Mouse (Mus musculus) lung, embryonic 15.5 days (tissue): ENCODE results near the gene Car5a. TPM values are rescaled to one million over a fixed set of nuclear protein-coding genes. Genes with fewer than 3 reads are reported as not detected.

Experiments
- ATAC-seq: fragments of 200-750 bp; cut with Nextera tagmentation; 2 replicates; pipeline ENCODE4 v1.8.0; 2017; ENCODE audit warnings: moderate number of reproducible peaks, borderline replicate concordance; ENCODE audit not compliant: low FRiP score, low TSS enrichment; ENCODE audit errors: extremely low read depth
- H3K27ac ChIP-seq: fragments of 300-500 bp; sonication (generic); 2 replicates; pipeline ENCODE4 v1.5.1; 2015; ENCODE audit warnings: moderate library complexity, mild to moderate bottlenecking, inconsistent platforms
- H3K27me3 ChIP-seq: fragments of 300-500 bp; sonication (generic); 2 replicates; pipeline ENCODE4 v1.6.1; 2015; ENCODE audit warnings: inconsistent platforms
- H3K36me3 ChIP-seq: fragments of 300-500 bp; sonication (generic); 2 replicates; pipeline ENCODE4 v1.6.1; 2015; ENCODE audit warnings: inconsistent platforms
- H3K4me1 ChIP-seq: fragments of 300-500 bp; sonication (generic); 2 replicates; pipeline ENCODE4 v1.6.1; 2015; ENCODE audit warnings: inconsistent platforms
- H3K4me2 ChIP-seq: fragments of 300-500 bp; sonication (generic); 2 replicates; pipeline ENCODE4 v1.6.1; 2015; ENCODE audit warnings: inconsistent platforms, mild to moderate bottlenecking, moderate library complexity
- H3K4me3 ChIP-seq: fragments of 300-500 bp; sonication (generic); 2 replicates; pipeline ENCODE4 v1.5.1; 2015; ENCODE audit warnings: mild to moderate bottlenecking, inconsistent platforms
- H3K9ac ChIP-seq: fragments of 300-500 bp; sonication (generic); 2 replicates; pipeline ENCODE4 v1.6.1; 2015; ENCODE audit warnings: inconsistent platforms
- H3K9me3 ChIP-seq: fragments of 300-500 bp; sonication (generic); 2 replicates; pipeline ENCODE4 v1.6.1; 2016; ENCODE audit warnings: inconsistent platforms
- WGBS: fragments of 180-500 bp; shearing (Covaris S2); methylation state at CpG from one replicate; pipeline ENCODE4 v1.1.7; 2015; 5-methylcytosine and 5-hydroxymethylcytosine counted together
- polyA plus RNA-seq: library from polyadenylated mRNA; unstranded; fragments of >200 nt; fragmentation: Nextera tagmentation; extraction: Ambion mirVana; gene quantifications from 2 replicates; pipeline ENCODE4 v1.2.1, GENCODE M21; 2015

Car5a gene
- not detected in 2 replicates for polyA plus RNA-seq

DNA sequence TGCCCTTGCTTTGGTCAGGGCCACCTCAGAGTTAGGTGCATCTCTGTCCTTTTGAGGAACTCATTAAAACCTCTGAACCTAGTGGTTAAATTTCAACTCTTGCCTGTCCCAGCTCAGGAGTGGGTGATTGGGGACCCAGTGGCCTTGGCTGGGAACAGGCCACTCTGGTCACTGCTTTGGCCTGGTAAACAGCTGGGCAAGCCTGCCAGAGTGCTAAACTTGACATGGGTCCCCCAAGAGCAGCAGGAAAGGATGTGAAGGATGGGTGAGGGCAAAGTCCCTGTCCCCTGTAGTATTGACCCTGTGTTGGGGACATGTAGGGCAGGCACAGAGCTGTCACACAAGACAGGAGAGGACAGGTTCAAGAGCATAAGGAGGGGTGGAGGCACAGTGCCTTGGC is at the start of gene Car5a:
TSS of gene Car5a (minus strand) at position 74 of the 400 bp plus-strand sequence.
- no peak within 1 kb of the TSS for H3K9ac ChIP-seq
- H3K27me3 ChIP-seq: no peaks in the 10 kb centered on the region
- no peak within 1 kb of the TSS for H3K27ac ChIP-seq
- peaks cover 26% of the 10 kb centered on the region for H3K4me1 ChIP-seq
- H3K4me2 ChIP-seq: no peak within 1 kb of the TSS
- H3K4me3 ChIP-seq: no peak within 1 kb of the TSS
- ATAC-seq: no peak
- no peaks in the 10 kb centered on the region for H3K36me3 ChIP-seq
- no peaks in the 10 kb centered on the region for H3K9me3 ChIP-seq

DNA sequence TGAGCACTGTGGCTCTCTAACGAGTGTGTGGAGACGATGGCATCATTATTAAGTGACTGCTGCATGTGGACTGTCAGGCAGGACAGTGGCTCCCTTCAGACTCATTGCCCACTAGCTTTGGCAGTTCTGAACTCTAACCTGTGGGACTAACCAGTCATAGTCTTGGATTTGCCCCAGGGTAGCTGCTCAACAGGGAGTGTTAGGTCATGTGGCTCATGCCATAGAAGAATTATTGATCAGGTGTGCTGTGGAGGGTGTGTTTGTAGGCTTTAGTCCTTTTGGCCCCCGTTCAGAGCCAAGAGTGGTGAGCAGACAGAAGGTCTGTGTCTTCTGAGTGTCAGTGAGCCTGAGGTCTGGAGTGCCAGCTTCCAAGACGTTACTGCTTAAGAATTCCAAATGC is 48.2 kb upstream of the Car5a start:
- Histone ChIP-seq H3K4me3 (no peak overlapping the region), H3K27ac (no peak overlapping the region), H3K27me3 (no peaks in the 10 kb centered on the region), H3K4me1 (no peaks in the 10 kb centered on the region), H3K9me3 (no peaks in the 10 kb centered on the region), H3K9ac (no peak overlapping the region), H3K36me3 (peaks cover 77% of the 10 kb centered on the region), H3K4me2 (no peak overlapping the region)
- WGBS: 69% methylated on average over 4 of the region's 4 CpGs
- ATAC-seq: no peak

DNA sequence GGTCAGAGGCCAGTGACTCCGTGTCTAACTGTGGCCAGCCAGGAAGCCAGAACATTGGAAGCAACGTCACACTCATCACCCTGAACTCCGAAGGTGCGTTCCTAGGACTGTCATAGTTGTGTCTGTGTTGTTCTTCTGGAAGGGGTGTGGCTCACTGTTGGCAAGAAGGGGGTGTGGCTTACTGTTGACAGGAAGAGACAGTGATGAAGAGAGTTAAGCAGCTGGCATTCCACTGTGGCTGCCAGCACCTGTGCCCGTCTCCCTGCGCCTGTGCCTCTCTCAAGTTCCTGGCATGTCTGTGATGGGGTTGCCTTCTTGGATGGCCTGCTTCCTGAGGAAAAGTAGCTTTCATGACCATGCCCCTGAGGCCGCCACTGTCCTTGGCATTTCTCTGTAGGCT is 46.9 kb upstream of the Car5a start:
- ATAC-seq: no peak
- WGBS: 80% methylated on average over 7 of the region's 7 CpGs
- peaks cover 69% of the 10 kb centered on the region for H3K36me3 ChIP-seq

DNA sequence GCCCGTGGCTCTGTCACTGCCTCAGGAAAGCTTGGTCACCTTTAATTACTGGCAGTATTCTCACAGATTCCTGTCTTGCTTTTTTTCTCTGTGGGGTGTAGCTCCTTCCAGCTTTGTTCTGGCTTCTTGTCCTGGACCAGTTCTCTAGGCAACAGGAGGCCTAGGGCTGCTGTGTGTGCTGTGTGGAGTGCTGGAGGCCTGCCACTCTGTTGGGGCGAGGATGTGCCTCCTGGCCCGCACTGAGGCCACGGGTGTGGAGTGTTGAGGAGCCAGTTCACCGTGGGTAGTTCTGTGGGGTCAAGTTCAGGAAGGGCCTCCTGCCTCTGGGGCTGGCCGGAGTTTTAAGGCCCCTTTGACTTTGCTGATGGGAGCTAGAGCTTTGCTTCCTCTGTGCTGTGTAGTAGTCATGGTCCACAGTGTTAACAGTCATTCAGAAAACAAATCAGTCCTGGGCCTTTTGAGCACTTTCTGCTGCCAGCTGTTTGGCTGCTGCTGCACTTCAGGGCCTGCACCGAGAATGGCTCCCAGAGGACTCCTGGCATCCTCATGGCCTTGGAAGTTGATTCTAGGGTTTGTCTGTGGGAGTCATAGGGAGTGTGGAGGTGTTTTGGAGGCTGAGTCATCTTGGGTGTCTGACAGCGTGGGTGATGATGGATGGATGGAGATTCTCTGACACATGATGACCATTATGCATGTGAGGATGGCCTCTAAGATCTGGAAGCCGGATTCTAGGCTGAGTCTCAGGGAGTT is 46.0 kb upstream of the Car5a start:
- WGBS: 76% methylated on average over 9 of the region's 9 CpGs
- Histone ChIP-seq H3K9ac (no peak overlapping the region), H3K27me3 (no peaks in the 10 kb centered on the region), H3K27ac (no peak overlapping the region), H3K36me3 (peaks cover 65% of the 10 kb centered on the region), H3K4me3 (no peak overlapping the region), H3K4me1 (no peaks in the 10 kb centered on the region), H3K4me2 (no peak overlapping the region), H3K9me3 (no peaks in the 10 kb centered on the region)
- ATAC-seq: no peak

More for the DNA sequence above, 46.9 kb upstream of the Car5a start:
- no peak overlapping the region for H3K27ac ChIP-seq
- no peak overlapping the region for H3K4me3 ChIP-seq
- H3K4me2 ChIP-seq: no peak overlapping the region
- H3K9me3 ChIP-seq: no peaks in the 10 kb centered on the region
- no peaks in the 10 kb centered on the region for H3K27me3 ChIP-seq
- no peaks in the 10 kb centered on the region for H3K4me1 ChIP-seq
- H3K9ac ChIP-seq: no peak overlapping the region

DNA sequence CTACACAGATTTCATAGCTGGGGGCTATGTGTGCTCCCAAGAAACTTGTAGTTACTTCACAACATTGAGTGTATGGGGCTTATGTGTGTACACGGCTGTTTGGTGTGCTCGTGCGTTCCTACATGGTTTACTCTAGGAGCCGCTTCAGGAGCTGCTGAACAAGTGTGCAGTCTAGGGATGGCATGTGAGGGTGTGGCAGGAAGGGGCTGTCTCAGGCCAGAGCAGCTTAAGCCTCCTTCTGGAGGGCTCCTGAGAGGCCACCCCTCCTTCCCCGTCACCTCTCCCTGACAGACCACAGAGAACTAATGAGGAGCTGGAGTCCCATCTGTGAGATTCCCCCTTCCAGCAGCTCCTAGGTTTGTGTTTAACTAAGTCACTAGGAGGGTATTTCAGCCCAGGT is 43.2 kb upstream of the Car5a start:
- no peak for ATAC-seq
- Histone ChIP-seq H3K4me2 (no peak overlapping the region), H3K9me3 (no peaks in the 10 kb centered on the region), H3K4me1 (no peaks in the 10 kb centered on the region), H3K27me3 (no peaks in the 10 kb centered on the region), H3K27ac (no peak overlapping the region), H3K36me3 (peaks cover 59% of the 10 kb centered on the region), H3K4me3 (no peak overlapping the region), H3K9ac (no peak overlapping the region)
- 76% methylated on average over 5 of the region's 5 CpGs for WGBS

DNA sequence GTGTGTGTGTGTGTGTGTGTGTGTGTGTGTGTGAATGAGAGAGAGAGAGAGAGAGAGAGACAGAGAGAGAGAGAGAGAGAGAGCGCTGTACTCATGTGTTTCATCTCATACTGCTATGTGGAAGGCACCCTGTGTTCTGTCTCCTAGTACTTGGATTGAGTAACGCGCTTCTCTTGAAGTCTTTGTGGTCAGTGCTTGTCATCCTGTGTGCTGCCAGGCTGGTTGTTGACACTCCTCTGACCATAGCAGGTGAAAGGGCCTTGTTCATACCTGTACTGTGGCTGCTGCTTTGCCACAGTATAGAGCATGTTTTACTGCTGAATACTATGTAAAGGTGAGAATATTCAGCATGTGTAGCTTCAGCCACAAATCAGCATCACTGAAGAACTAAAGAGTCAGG is 41.0 kb upstream of the Car5a start:
- H3K9ac ChIP-seq: no peak overlapping the region
- H3K4me1 ChIP-seq: no peaks in the 10 kb centered on the region
- no peak for ATAC-seq
- H3K27ac ChIP-seq: no peak overlapping the region
- 100% methylated on average over 3 of the region's 3 CpGs for WGBS
- no peak overlapping the region for H3K4me2 ChIP-seq
- H3K27me3 ChIP-seq: no peaks in the 10 kb centered on the region
- H3K9me3 ChIP-seq: no peaks in the 10 kb centered on the region
- H3K36me3 ChIP-seq: peaks cover 59% of the 10 kb centered on the region
- no peak overlapping the region for H3K4me3 ChIP-seq

DNA sequence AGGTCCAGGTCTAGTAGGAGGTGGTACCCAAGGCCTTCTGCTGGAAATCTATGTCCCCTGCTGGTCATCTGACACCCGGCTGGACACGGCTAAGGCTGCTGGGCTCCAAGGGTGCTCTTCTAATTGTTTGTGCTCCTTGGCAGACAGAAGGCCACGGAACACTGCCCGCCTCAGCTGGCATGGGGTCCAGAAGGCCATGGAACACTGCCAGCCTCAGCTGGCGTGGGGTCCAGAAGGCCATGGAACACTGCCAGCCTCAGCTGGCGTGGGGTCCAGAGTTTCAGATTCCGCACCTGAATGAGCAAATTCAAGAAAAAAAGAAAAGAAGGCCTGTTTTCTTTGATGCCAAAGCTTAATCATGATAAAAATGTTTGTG is 36.8 kb upstream of the Car5a start:
- H3K36me3 ChIP-seq: peaks cover 61% of the 10 kb centered on the region
- no peaks in the 10 kb centered on the region for H3K4me1 ChIP-seq
- no peak overlapping the region for H3K9ac ChIP-seq
- 79% methylated on average over 7 of the region's 7 CpGs for WGBS
- H3K27ac ChIP-seq: no peak overlapping the region
- no peak overlapping the region for H3K4me3 ChIP-seq
- H3K4me2 ChIP-seq: no peak overlapping the region
- H3K9me3 ChIP-seq: no peaks in the 10 kb centered on the region
- no peak for ATAC-seq
- H3K27me3 ChIP-seq: no peaks in the 10 kb centered on the region

DNA sequence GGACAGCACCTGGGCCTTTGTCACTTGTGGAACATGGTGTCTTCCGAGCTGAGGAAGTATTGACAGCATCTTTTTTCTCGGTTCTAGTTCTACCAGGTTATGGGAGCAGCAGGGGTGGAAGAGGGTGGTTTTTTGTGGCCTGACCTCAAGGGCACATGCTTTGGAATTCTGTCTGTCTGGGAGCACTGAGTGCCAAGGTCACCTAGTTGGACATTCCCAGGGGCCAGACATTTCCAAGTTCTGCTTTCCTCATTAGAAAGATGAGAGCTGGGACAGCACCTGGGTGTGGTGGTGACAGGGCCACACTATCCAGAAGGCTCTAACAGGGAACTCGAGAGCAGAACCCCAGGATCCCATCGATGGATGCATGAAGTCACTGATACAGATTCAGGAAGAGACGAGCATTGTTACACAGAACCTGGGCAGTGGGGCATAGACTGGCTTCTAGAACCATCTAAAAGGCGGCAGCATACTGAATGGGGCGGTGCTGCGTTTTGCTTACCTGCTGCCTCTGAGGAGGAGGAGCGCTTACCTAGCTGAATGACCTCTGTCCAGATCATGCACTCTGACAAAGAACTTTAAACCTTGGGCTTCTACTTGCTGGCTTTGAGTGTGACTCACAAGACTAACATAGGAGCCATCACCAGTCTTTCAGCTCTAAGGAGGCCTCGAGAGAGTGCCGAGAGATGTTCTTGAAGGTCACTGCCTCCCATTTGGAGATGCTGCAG is 36.3 kb upstream of the Car5a start:
- Histone ChIP-seq H3K4me2 (no peak overlapping the region), H3K27ac (no peak overlapping the region), H3K9ac (no peak overlapping the region), H3K4me3 (no peak overlapping the region), H3K36me3 (peaks cover 66% of the 10 kb centered on the region), H3K9me3 (no peaks in the 10 kb centered on the region), H3K4me1 (no peaks in the 10 kb centered on the region), H3K27me3 (no peaks in the 10 kb centered on the region)
- no peak for ATAC-seq
- WGBS: 91% methylated on average over 11 of the region's 11 CpGs

DNA sequence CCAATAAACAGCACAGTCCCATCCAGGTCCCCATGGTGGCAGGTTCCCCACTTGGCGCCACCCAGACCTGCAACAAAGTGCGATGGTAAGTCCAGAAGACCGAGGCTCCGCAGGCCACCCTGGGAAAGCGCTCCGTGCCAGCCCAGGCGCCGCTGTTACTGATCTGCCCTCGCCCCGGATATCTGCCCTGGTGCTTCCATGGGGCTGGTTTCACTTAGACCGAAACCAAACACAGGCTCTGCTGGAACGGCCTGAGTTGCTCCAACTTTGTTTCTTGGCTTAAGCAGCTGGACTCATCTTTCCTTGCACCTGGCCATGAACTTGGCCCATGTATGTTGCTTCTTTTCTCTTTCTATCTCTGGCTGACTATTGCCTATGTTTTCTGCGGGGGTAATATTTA is 34.0 kb upstream of the Car5a start:
- WGBS: 96% methylated on average over 13 of the region's 13 CpGs
- ATAC-seq: no peak
- Histone ChIP-seq H3K9ac (no peak overlapping the region), H3K4me3 (no peak overlapping the region), H3K36me3 (peaks cover 84% of the 10 kb centered on the region), H3K4me2 (no peak overlapping the region), H3K4me1 (no peaks in the 10 kb centered on the region), H3K9me3 (no peaks in the 10 kb centered on the region), H3K27ac (no peak overlapping the region), H3K27me3 (no peaks in the 10 kb centered on the region)

DNA sequence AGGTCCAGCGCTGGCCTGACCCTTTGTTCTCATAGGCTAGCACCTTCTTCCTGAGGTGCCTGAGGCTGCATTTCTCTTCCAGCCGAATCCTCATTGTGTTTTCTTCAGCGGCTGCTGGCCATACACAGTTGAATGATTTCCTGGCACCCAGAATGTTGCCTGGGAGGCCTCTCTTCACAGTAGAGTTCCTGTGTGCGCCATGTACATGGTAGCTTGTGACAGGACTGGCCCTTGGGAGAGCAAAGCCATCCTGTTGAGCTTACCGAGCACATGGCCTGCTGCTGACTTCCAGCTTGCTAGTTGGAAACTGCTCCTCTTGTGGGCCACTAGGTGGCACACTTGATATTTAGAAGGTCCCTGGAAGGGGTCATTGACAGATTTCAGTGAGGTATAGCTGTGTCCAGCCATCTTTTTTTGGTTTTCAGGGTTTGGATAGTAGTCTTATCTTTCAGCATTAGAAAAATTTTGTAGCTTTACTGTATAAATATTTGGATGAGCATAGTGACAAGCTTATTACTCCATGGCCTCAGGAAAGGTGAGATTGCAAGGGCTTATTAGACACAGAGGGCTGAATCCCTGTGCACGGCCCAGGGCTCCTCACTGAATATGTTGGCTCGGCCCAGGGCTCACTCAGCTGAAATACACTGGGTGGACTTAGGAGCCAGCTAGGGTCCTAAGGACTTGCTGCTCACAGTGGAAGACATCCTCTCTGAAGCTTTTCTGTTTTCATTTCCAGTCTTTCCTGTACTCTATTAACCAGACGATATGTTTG is 33.3 kb upstream of the Car5a start:
- H3K4me2 ChIP-seq: no peak overlapping the region
- peaks cover 78% of the 10 kb centered on the region for H3K36me3 ChIP-seq

DNA sequence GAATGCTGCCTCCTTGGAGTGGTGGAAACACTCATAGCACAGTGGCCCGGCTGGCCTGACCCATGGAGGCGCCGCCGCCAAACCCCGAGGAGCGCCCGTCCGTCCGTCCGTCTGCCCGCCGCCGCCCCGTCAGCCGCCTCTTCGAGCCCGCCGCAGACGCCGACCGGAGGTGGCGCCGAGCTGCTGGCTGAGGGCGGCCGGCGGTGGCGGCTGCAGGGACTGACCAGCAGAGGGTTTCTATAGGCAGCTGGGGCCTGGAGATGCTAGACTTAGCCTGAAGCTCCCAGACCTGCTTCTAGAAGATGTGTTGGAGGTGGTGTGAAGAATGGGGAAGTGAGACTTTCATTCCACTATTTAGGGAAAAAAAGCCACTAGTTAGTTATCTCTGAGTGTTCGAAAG is 29.2 kb upstream of the Car5a start:
- no peak for ATAC-seq
- H3K27ac ChIP-seq: no peak overlapping the region
- H3K4me3 ChIP-seq: no peak overlapping the region
- H3K9me3 ChIP-seq: no peaks in the 10 kb centered on the region
- 92% methylated on average over 28 of the region's 28 CpGs for WGBS
- no peaks in the 10 kb centered on the region for H3K27me3 ChIP-seq
- no peak overlapping the region for H3K9ac ChIP-seq
- H3K4me1 ChIP-seq: 0 out of 2 replicates have a peak, but pooled peaks cover 9% of the 10 kb centered on the region
- peaks cover 46% of the 10 kb centered on the region for H3K36me3 ChIP-seq
- no peak overlapping the region for H3K4me2 ChIP-seq

More for the DNA sequence above, 33.3 kb upstream of the Car5a start:
- no peak for ATAC-seq
- Histone ChIP-seq H3K4me1 (no peaks in the 10 kb centered on the region), H3K27ac (no peak overlapping the region), H3K9ac (no peak overlapping the region), H3K4me3 (no peak overlapping the region), H3K27me3 (no peaks in the 10 kb centered on the region), H3K9me3 (no peaks in the 10 kb centered on the region)
- WGBS: 68% methylated on average over 8 of the region's 8 CpGs
